Mouse (Mus musculus) retina, adult 2 months (tissue): ENCODE data around the gene Gm17660.

ENCODE experiments used
- DNase-seq: peaks from one replicate; pipeline ENCODE4 v3.0.0-alpha.2; 2012; ENCODE audit warnings: low read depth, low spot score

Gm17660 gene

DNA sequence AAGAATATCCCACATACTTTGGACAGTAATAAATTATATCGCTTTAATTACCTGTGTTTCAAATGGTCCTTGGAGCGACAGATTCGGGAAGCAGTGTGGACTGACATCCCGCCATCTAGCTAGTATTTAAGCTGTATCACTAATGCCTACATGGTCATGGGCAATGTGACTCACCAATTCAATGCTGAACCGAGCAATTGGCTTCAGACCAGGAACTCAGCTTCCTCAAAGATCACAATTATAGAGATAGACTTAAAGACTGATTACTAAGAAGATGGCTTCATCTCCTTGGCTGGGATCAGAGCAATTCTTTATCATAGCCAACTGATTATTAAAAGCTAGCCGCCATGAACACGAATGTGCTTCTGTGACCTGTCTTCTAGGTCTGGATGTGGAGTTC lies at the start of gene Gm17660:
Gene Gm17660 (minus strand): TSS at position 101 of the 400 bp plus-strand sequence.
- DNase-seq, result no peak

DNA sequence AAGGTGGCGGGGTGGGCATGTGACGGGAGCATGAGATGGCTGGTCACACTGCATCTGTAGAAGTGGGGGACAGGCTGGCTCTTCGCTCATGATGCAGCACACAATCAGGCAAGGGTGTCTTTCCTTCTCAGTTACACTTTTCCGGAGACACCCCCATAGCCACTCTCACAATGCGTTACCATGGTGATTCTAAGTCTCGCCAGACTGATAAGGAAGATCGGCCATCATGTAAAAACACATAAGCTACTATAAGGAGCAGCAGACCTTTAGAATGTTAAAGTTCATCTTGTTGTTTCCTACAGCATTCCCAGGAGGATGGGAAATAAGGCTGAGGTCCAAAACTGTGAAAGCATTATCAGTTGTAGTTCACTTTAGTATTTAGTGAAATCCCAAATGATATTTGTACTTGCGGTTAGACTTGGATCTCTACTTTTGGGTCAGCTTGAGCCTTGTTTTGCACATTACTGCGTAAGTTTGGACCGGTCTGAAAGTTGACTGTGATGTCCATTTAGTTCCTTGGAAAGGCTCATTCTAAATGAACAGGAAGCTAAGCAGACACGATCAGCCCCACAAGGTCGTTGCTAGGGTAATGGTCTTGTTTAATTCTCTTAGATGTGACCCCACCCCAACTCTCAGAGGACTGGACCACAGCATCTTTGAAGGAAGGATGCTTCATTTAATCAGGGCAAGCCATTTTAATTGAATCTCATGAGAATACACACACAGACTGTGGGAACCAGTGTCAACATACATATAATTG lies 49.3 kb upstream of the Gm17660 start:
- DNase-seq, result no peak

DNA sequence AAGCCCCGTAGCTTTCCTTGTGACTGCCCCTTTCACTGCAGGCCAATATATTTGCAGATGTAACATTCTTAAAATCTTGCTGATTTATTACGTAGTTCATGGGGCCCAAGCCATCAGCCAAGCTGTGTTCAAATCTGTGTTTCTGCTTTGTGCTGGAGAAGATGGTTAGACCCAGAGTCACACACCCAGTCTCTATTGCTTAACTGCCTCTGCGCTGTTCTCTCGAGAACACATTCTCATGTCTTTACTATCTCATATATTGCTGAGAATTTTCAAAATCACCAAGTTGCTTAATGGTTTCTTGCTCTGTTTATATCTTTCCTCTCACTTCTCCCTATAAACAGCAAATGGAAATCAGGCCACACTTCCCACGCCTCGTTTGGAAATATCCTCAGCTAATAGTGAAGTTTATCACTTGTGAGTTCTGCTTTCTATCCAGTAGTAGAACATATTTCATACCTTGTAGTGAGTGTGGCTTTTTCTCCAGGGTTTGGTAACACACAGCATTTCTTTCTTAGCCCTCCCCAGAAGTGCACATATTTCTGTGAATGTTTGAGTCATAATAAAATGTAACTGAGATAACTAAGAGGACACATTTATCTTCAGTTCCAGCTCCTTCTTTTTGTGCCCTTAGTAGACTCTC lies 46.7 kb upstream of the Gm17660 start:
- no peak for DNase-seq

DNA sequence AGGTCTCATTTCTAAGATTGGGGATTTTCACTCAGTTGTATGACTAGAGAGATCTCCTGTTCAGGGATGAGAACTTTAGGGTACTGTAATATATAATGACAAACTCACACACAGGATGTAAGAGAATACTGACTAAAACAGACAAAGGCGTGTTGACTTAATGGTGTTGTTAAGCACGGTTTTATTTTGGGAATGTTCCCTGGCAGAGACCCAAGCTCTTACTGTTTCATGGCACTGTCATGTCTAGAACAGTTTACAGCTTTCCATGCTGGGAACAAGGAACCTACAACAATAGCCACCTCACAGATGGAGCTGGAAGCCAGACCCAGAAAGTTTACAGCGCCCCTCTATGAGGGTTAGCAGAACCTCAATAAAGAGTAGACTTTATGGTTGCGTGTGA lies 38.5 kb upstream of the Gm17660 start:
- no peak for DNase-seq

DNA sequence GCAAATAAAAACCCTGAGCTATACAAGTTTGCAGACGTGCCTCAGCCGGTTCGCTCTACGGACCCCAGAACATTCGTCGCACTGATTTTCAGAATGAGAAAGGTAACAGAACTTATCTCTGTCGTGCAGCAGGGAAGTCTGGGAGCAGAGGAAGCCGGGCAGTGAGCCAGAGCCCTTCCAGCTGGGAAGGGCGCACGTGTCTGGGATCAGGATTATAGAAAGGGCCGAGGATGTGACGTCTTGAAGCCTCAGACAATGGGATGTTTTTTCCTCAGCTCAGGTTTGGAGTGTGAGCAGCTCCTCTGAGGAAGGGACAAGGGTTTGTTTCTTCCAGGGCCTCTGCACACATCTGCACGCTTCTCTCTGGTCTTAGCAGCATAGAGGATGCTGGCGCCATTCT lies 37.7 kb upstream of the Gm17660 start:
- no peak for DNase-seq

DNA sequence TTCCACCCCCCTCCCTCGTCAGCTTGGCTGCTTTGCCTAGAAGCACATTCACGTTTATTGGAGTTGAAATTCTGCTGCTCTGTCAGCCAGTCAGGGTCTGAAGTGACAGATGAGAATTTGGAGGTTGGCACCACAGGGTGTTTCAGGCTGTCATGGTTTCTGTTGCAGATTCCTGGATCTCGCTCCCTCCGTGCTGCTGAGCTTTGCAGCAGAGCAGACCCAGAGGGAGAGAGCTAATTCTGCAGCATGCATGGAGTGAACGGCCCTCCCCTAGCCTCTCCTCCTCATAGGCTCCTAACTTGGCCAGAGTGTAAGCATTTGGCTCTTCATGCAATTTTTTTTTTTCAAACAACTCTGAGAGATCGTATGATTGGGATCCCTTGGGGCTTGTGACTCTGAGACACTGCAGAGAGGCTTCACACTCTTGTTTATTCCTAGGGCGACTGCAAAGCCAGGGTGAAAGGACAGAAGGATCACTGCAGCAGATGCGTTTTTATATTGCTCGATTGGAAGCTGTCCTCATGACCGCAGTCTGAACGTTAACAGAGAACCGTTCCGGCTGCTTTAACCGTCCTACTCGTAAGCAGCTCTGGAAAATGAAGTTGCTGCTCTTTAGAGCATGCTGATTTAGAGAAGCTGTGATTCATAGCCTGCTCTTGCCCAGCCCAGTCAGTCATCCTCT lies 36.2 kb upstream of the Gm17660 start, which contains the start of gene Sparcl1:
Gene Sparcl1 (minus strand): TSS at position 243 of the 682 bp plus-strand sequence.
- DNase-seq, result no peak

DNA sequence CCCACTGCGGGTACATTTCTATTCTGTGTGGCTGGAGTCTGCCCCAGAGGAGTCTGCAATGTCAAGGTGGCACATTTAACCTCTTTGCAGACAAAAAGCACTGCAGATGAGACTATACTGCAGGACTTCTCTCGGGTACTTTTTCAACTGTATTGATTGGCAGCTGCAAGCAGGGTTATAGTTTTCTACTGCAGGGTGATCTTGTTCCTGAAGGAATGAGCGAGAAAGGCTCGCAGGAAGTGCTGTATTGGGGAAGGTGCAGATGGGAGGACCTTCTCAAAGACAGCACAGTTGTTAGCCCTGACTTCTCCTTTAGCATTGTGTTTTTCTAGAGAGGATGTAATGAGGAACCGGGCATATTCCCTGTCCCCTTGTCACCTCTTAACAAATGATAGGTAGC lies 35.1 kb upstream of the Gm17660 start:
- DNase-seq, result no peak

DNA sequence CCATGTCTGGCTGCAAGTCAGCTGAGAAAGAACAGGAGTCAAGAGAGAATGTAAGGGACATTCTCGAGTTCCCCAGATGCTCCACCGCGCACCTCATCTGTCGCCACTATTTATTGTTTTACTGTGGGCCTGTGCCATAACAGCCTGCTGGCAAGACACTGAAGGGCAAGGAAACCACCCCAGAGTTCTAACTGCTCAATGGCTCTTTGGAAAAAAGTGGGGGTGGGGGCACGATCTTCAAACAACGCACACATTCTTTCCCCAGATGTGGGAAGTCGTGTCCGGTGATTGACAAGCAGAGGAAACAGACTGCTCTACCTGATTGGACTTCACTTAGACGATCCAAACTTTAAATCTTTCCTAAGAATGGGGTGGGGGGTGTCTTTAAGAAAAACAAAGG lies 34.6 kb upstream of the Gm17660 start:
- DNase-seq, result no peak

DNA sequence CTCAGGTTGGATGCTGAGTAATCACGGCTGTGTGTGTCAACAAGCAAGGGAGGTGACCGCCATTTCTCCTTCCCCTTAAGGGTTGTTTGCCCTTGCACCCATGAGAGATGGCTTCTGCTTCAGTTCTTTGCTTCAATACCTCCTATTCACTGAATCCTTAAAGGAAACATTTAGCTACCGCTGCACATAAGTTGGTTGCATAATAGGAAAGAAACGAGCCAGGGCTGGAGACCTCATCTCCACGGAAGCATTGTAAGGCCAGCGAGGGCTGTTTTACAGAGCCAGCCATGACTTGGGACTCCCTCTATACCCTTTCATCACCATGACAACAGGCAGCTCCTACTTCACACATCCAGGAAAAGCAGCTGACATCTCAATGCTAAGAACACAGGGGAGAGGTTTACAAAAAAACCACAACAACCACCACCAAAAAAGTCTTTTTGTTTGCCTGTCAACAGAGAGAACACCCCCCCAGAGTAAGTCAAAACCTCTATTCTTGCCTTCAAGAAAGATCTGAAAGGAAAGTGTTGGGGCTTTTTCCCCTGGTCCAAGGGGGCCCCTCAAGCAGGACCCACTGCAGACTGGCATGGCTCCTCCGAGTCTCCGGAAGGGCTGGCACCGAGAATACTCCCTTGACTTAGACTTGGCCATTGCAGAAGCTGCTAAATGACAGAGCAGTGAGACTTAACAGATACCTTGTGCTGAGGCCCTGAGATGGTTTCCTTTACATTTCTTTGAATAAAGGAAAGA lies 32.9 kb upstream of the Gm17660 start:
- no peak for DNase-seq

DNA sequence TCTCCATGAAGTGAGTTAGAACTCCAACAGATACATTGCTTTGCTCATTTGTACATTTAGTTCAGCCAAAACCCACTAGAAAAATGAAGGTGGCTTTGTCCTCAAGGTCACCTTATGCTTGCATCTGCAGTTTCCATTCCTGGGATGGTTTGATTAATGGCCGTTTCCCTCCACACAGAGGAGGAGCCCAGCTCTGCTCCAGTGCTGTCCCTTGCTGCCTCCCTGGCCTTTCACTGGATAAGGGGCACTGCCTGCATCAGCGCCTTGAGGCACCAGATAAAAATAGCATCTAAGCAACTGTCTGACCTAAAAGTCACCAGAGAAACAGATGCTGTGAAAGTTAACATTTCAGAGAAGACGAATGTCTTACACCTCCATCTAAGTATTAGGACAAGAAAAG lies 32.1 kb upstream of the Gm17660 start:
- no peak for DNase-seq

DNA sequence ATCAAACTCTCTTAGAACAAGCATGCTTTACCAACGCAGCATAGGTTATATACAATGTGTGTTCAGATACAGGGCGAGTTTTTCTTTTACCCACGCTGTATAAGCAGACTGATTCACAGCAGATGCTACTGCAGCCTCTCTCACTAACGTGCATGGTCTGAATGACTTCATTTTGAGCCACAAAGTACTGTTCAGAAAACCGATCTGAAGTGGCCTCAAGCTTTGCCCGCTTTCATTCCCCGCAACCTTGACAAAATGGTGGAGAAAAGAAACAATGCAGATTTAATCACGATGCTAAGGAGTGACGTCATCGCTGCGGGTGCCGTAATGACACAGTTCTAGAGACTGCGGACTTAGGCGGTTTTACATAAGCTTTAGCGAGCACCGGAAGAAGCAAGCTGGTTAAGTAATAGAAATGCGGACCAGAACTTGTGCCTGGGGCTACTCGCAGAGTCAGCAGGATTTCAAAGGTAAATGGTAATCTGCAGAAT lies 31.5 kb upstream of the Gm17660 start:
- no peak for DNase-seq

DNA sequence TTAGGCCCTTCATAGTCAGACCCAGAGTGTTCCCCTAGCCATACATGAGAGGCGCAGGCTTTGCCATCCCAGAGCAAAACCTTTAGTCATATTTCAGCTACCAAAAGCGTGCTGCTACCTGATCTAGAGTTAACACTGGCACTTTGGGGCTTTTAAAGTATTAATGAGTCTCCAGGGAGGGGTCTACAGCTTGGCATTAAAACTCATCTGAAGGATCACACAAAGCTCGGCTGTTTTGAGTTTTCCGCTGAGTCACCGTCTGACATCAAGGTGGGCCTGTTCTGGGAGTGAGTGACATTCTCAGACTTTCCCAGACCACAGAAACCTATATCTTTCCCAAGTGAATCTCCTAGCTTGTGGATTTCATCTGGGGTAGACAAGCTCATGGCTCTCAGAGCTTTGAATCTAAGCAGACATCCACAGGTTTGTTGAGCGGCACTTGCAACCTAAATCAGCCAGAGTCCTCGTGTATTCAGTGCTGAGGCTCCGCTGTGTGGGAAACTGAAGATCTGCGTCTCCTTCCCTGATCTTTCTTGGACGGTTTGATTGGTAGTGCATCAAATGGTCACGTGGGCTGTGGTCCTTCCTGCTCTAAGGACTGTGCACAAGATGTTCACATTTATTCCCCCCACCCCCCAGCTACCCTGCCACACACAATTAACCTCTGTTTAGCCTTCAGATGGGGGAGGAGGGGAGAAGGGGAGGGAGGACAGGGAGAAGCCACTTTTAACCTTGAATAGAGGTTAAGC lies 30.9 kb upstream of the Gm17660 start:
- no peak for DNase-seq

DNA sequence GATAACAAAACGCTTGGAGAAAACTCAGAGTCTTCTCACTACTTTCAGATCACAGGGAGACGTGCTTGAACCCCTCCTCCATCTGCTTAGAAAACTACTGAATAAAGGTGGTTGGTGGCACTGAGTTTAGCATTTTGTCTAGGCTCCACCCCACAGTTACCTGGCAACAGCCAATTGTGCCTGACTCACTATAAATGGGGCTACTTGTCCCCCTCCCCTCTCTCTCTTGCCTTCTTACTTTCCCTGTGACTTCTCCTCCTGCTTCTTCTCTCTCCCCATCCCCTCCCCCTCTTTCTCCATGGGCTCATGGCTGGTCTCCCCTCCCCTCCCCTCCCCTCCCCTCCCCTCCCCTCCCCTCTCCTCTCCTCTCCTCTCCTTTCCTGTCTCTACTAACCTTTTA lies 26.7 kb upstream of the Gm17660 start:
- no peak for DNase-seq

DNA sequence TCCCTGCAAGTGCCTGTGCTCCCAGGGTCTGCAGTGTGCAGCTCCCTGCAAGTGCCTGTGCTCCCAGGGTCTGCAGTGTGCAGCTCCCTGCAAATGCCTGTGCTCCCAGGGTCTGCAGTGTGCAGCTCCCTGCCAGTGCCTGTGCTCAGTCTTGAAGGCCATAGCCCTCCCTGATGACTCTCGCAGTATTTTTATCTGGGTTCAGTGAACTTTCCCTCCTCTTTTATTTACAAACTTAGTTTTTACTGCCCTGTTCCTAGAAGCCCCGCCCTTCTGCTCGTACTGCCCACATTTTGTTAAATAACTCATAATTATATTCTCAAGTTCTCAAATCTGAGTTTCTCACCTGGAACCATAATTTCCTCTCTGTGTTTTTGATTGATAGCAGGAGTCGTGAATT lies 25.8 kb upstream of the Gm17660 start:
- DNase-seq, result no peak

DNA sequence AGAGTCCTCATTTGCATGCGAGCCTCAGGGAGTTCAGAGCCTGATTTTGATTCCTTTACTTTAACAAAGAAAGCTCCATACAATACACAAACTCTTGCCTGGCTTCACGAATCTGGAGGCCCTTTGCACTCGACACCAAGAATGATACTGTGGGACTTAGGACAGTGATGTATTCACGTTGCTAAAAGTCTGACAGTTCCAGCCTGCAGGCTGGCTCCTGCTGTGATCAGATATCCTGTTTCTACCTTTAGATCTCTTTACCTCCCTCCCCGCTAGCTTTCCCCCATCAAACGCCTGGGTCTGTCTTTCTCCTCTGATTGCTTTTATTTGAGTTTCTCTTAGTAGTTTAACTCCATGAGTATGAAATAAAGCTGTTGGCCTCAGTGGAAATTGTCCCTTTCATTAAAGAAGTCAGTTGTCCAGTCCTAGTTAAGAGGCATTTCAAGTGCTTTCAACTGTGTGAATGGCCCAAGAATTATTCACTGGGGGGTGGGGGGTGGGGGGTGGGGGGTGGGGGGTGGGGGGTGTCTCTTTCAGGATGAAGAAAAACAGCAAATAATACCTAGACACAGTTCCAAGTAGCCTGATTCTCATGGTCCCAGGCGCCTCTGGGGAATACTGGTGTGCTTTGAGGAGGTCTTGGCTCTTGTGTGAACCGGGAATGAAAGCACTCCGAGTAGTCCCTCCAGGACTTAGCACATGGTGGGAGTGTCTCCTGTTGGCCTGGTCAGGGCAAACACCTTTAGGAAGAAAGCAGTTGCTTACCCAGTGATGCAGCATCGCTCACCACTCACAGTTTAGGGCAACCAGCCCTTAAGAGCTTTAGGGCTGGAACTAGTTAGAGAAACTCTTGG lies 24.5 kb upstream of the Gm17660 start:
- no peak for DNase-seq

DNA sequence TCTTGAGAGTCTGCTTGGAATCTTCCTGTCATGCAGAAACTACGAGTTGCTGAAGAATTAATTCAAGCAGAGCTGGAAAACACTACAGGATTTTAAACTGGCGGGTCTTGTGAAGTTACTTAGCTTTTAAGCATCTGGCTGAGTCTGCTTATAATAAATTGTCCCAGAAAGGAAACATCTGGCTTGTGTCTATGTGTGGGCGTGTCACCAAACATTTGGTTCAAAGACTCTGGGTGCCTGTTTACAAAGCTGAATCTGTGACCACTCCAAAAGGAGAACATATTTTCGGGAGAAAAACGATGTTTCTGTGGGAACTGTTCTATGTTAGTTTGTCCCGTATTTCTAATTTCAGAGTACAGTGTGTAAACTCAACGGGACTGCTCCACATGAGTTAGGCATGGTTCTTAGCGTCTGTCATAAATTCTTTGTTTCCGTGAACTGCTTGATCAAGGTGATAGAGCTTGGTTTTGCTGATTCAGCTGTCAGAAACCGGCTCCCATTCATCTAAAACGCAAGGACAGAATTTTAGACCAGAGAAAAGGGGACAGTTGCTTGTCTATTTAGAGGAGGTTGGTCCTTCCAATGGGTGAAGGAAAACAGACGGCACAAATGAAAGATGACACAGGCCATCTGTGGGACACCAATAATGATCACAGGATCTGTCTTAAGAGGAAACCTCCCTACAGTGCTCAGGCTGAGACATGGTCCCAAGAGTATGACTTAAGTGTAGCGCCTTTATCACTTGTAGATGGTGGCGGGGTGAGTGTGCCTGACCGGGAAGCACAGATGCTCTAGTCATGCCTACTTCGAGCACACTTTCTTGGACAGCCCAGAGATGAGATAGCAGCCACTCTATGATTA lies 18.9 kb upstream of the Gm17660 start:
- DNase-seq, result no peak

DNA sequence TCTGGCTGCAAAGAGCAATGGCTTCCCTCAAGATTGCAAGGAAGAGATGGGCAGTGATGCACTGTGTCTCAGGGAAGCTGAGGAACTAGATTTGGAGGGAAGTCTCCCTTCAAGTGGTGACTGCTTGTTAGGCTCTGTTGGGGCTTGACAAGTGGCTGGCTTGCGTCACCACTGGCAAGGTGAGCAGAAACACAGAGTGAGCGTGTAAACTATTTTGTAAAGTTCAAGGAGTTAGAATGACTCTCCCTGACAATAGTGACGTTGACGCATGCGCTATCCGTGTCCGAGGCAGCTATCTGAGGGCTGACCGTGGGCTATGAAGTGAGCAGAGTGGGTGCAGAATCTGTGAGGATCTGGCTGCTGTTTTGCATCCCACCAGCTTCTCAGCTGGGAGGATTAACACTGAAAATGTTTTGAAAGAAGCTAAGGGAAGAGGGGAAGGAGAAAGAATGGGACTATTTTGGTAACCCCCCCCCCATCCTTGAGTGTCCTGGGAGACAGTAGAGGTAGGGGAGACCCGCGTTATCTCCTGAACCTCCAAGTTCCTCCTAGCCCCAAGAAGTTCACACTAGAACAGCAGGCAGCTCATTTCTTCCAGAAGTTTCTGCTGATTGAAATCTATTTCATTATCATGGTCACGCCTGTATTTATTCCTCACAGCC lies 18.1 kb upstream of the Gm17660 start:
- DNase-seq, result no peak

DNA sequence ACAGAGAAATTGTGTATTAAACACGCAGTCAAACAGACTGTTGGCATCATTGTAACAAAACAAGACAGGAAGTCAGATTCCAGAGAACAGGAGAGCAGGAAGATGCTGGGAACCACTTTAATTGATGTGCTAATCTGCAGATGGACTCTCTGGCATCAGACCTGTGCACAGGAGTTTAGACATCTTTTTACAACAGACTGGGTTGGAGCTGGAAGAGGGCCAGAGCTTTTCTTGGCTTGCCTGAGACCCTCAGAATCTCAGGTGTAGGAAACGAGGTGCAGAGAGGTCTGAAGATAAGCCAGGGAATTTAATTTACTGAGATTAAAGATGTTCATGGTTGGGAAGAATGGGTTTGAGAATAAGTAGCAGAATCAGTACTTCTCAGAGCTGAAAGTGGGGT lies 12.3 kb upstream of the Gm17660 start:
- no peak for DNase-seq

DNA sequence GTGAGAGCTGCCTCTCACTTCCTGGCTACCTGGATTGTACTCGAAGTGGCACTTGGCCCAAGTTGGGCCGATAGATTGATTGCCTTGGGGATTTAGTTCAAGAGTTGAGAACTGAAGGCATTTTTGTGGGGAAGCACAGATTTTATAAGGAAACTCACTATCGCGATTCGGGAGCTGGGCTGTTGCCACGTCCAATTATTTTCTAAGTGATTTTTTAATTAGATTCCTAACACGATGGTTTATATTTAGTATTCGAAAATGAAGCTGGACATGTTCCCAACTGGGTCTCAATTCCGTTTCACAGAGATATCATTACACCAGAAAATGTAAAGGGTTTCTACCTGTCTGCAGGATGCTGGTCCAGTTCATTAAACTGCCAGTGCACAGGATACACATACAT lies 8.0 kb upstream of the Gm17660 start:
- DNase-seq, result no peak
